Mouse (Mus musculus): ENCODE data around the gene Dmxl2. TPM values are rescaled to one million over a fixed set of nuclear protein-coding genes. Genes with fewer than 3 reads are reported as not detected.

Gene Dmxl2
- total RNA-seq, 2 experiments from 2014 or later, result 191 to 201 TPM

DNA sequence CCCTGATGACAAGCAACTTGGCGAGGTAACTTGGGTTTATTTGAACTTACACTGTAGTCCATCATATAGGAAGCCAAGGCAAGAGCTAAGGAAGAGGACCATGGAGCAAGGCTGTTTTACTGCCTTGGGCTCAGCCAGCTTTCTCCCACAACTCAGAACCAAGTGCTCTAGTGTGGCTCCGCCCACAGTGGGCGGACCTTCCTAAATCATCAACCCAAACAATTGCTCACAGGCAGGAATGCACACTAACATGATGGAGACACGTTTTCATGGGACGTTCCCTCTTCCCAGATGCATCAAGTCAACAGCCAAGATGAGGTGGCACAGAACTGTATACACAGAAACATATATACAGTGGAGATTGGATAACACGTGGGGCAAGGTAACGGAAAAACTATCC, 159.4 kb downstream of the Dmxl2 start:
- no peak for DNase-seq (ENCODE audit: low spot score in 2 of 2)
- intact Hi-C loops (cut with DNase I), result no loop called here

DNA sequence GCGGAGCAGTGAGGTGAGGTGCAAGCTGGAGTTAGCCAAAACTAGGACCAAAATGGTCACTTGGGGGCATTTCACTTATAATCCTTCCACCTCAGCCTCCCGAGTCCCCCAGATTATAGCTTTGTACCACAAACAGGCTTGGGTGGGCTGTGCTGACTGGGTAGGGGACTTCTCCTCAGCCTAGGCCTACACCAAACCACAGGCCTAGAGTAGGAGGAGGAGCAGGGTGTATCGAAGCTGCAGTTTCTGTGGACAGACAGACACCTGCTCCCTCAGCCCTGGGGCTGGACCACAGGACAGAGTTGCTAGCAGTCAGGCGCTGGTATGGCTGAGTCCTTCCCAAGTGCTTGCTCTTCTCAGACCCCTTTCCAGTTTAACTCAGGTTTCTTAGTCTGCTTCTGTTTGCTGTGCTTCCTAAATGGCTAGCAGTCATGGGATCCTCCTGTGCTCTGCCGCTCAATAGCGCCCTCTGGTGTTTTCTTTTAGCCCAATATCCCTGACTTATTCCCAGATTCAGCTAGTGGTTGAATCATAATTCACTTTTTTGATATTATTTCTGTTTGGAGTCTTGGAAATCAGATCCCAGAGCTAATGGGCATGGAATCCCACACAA, 164.8 kb downstream of the Dmxl2 start:
- DNase-seq (ENCODE audit: low spot score in 2 of 2), result peak; percentile 69 to 76
- intact Hi-C loops (cut with DNase I), result loop anchor here (2.0 to 10.0 kb wide), 3 partner anchors 156 to 442 kb away; no protein-coding TSS in a partner anchor

DNA sequence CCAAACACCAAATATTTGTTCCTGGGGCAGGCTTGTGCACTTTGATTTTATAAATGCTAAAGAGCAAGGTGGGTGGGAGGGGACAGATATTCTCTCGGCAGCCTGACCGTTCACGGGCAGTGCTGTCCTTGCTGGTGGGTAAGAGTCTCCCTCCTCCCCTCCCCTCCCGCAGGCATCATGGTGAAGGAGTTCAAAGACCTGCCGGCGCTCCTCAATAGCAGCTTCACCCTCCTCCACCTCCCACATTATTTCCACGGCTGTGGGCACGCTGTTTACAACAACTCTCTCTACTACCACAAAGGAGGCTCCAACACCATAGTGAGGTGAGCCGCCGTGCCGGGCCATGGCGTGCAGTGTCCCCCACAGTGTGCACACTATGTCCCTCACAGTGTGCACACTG, 165.8 kb downstream of the Dmxl2 start:
- intact Hi-C loops (cut with DNase I), result loop anchor here (5.0 to 10.0 kb wide), 2 partner anchors 343 to 441 kb away; no protein-coding TSS in a partner anchor
- DNase-seq (ENCODE audit: low spot score in 2 of 2), result no peak

DNA sequence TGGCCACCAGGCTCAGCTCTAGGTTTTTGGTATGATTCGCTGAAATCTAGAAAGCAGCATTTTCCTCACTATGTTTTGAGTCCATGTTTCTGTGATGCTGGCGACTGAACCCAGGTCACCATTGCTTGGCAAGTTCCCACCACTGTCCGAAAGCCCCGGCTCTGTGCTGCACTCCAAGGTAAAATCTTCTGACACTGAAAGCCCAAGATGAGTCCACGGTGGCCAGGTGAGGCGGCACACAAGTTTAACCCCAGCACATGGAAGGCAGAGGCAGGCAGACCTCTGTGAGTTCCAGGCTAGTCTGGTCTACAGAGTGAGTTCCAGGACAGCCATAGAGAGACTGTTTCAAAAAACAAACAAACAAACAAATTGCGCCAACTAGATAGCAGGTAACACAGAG, 172.2 kb downstream of the Dmxl2 start:
- intact Hi-C loops (cut with DNase I), result no loop called here
- DNase-seq (ENCODE audit: low spot score in 2 of 2), result no peak

DNA sequence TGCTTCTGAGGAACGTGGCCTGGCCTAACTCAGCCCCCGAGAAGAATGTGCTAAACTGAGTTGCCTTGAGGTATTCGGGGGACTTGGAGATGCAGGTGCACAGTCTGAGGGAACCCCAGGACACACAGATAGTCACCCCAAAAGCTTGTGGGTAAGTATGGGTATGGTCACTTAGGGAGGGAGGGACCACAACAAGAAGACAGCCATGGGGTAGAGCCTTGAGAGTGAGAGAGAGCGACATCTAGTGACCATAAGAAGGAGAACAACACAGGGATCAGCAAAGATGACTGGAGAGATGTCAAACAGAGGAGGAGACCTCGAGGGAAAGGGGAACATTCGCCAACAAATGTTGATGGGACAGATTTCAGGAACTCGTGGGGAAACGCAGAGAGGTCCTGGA, 178.0 kb downstream of the Dmxl2 start:
- DNase-seq (ENCODE audit: low spot score in 2 of 2), result peak in 1 of 2 experiments; percentile 25

DNA sequence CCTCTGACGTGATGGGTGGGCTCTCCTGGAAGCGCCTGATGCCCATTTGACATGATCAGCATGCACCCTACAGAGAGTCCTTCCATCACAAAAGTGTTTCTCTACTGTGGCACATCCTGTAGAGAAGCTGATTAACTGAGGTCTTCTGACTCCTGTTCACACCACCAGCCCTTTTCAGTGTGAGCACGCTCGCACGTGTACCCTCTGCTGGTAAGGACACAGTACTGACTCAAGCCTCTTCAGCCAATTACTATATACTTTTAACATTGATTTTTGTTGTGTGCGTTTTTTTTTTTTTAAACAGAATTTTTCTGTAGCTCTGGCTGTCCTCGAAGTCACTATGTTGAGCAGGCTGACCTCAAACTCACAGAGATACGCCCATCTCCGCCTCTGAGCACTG, 185.1 kb downstream of the Dmxl2 start:
- intact Hi-C loops (cut with DNase I), result no loop called here
- no peak for DNase-seq (ENCODE audit: low spot score in 2 of 2)

More for the DNA sequence above, 178.0 kb downstream of the Dmxl2 start:
- intact Hi-C loops (cut with DNase I), result loop anchor here (1.0 kb wide), 1 partner anchor 142 kb away; no protein-coding TSS in a partner anchor

Other genes starting within 250 kb of the Dmxl2 start
- under 1 TPM in 1 of 2 experiments, not detected in 1; 0.14 TPM for gene Cyp19a1, start 233.5 kb downstream of the Dmxl2 start, total RNA-seq (2021)
- gene Gldn, start 215.1 kb downstream of the Dmxl2 start, total RNA-seq (2021), result under 1 TPM; 0.60 to 0.69 TPM
- gene Sh2d7, start 37.4 kb upstream of the Dmxl2 start, total RNA-seq (2021), result not detected
- gene Cib2, start 58.6 kb upstream of the Dmxl2 start, total RNA-seq (2021), result 10 to 100 TPM; 20.7 to 22.3 TPM
- gene Idh3a, start 84.7 kb upstream of the Dmxl2 start, total RNA-seq (2021), result 100 to 1,000 TPM; 188 to 197 TPM
- gene Acsbg1, start 160.2 kb upstream of the Dmxl2 start, total RNA-seq (2021), result 100 to 1,000 TPM; 119 to 141 TPM
- 10 to 100 TPM; 36.3 to 39.0 TPM for gene Dnaja4, start 197.2 kb upstream of the Dmxl2 start, total RNA-seq (2021)
- gene Wdr61, start 232.9 kb upstream of the Dmxl2 start, total RNA-seq (2021), result 10 to 100 TPM; 53.9 to 59.2 TPM

Data from left cerebral cortex, postnatal 25 days (tissue).